In genomic region chr11:120239581-120239991, GRCm38 (mm10) we compare ENCODE assay signal across 8 mouse cellular contexts. TPM values are rescaled to one million over a fixed set of nuclear protein-coding genes. Genes with fewer than 3 reads are reported as not detected.
DNase-seq lines count a peak whose midpoint lies in the region; ATAC-seq and TF ChIP-seq lines count a peak whose summit lies in the region.

No protein-coding gene starts in this region.

- peaks cover 85% of the 10 kb centered on the region for H3K4me1 ChIP-seq in hindbrain, embryonic 10.5 days (replicated peaks)
- peaks cover 64% of the 10 kb centered on the region for H3K4me1 ChIP-seq in midbrain, embryonic 13.5 days (replicated peaks)

- no peak for ATAC-seq in midbrain, embryonic 13.5 days
- no peak for ATAC-seq in frontal cortex, adult (ENCODE audit: low TSS enrichment)

- peak overlapping the region; percentile 98 for H3K4me2 ChIP-seq in midbrain, embryonic 13.5 days (replicated peaks)

- no peak for DNase-seq in gastrocnemius, adult 2 months
- no peak for DNase-seq in gastrocnemius, postnatal 25 days
- peak; percentile 67 for DNase-seq in brain, adult 2 months (ENCODE audit: low read depth, low spot score)
- DNase-seq in hindbrain, embryonic 10.5 days (ENCODE audit: low spot score), result peak; percentile 69
- DNase-seq in right cerebral cortex, postnatal 10 days (ENCODE audit: low spot score in 2 of 2), result no peak
- DNase-seq in lung, postnatal 4 days, result no peak

- no peak for TF ChIP-seq CTCF in gastrocnemius, adult 2 months (IDR thresholded peaks at IDR 0.05)

- peaks cover 4% of the 10 kb centered on the region; the same call in 1 of the 2 replicates for H3K27me3 ChIP-seq in hindbrain, embryonic 10.5 days (ENCODE audit: insufficient read depth, poor library complexity, severe bottlenecking)
- H3K27me3 ChIP-seq in midbrain, embryonic 13.5 days, result no peaks in the 10 kb centered on the region

- intact Hi-C loops in gastrocnemius, adult 2 months (cut with DNase I), result no loop called here

- no peaks in the 10 kb centered on the region for H3K9me3 ChIP-seq in hindbrain, embryonic 10.5 days
- H3K9me3 ChIP-seq in midbrain, embryonic 13.5 days, result no peaks in the 10 kb centered on the region

- peak overlapping the region; percentile 100 for H3K9ac ChIP-seq in midbrain, embryonic 13.5 days (replicated peaks)

- under 1% methylated on average over 11 of the region's 11 CpGs for WGBS in hindbrain, embryonic 10.5 days
- 2% methylated on average over 11 of the region's 11 CpGs for WGBS in midbrain, embryonic 13.5 days

- peak overlapping the region; percentile 99 for H3K27ac ChIP-seq in gastrocnemius, adult 2 months
- peak overlapping the region; percentile 100 for H3K27ac ChIP-seq in hindbrain, embryonic 10.5 days
- H3K27ac ChIP-seq in midbrain, embryonic 13.5 days, result peak overlapping the region; percentile 100

- peaks cover 27% of the 10 kb centered on the region for H3K36me3 ChIP-seq in hindbrain, embryonic 10.5 days
- H3K36me3 ChIP-seq in midbrain, embryonic 13.5 days, result peaks cover 10% of the 10 kb centered on the region

- peak overlapping the region; percentile 88 for H3K4me3 ChIP-seq in gastrocnemius, adult 2 months
- peak overlapping the region; percentile 73 for H3K4me3 ChIP-seq in hindbrain, embryonic 10.5 days
- H3K4me3 ChIP-seq in midbrain, embryonic 13.5 days (replicated peaks), result peak overlapping the region; percentile 66

RNA-seq across cellular contexts. Expression of gene Bahcc1, which starts 6.8 kb away (rescaled TPM):
- 1 to 10 TPM; 3.5 to 5.3 TPM for total RNA-seq in gastrocnemius, adult 2 months (2021)
- 1 to 10 TPM; 3.2 to 4.7 TPM for total RNA-seq in gastrocnemius, postnatal 25 days (2021)
- polyA plus RNA-seq in hindbrain, embryonic 10.5 days (2016; fragmentation: Nextera tagmentation; extraction: Ambion mirVana), result 17.0 and 18.8 TPM in 2 replicates
- polyA plus RNA-seq in midbrain, embryonic 13.5 days (2015; fragmentation: Nextera tagmentation; extraction: Ambion mirVana), result 17.4 and 19.5 TPM in 2 replicates

Comparison
In these comparisons a context has a peak if more than half of its experiments do, and no peak if none do; other contexts are left out.
1. DNase-seq: peak in brain, adult 2 months (single experiment) and hindbrain, embryonic 10.5 days (single experiment); none in gastrocnemius, adult 2 months (single experiment), gastrocnemius, postnatal 25 days (single experiment), right cerebral cortex, postnatal 10 days (0 of 2) and lung, postnatal 4 days (0 of 2).
2. Peak in every context shown above with its lines, with median percentiles within 50 percentile points of each other: H3K27ac ChIP-seq and H3K4me3 ChIP-seq.